Mouse (Mus musculus) ES-Bruce4 (cell line): ENCODE results near the gene H2afz.

Source experiments
- CTCF ChIP-seq: IDR thresholded peaks from one replicate; pipeline ENCODE4 v1.8.1; 2011; ENCODE audit warnings: low read depth, low read length
- EP300 ChIP-seq: IDR thresholded peaks from 2 replicates; pipeline ENCODE4 v1.6.1; 2011; ENCODE audit warnings: low read depth, low read length; ENCODE audit not compliant: insufficient read depth
- POLR2A ChIP-seq: IDR thresholded peaks from one replicate; pipeline ENCODE4 v1.8.1; 2011; ENCODE audit warnings: low read length; ENCODE audit not compliant: insufficient read depth

DNA sequence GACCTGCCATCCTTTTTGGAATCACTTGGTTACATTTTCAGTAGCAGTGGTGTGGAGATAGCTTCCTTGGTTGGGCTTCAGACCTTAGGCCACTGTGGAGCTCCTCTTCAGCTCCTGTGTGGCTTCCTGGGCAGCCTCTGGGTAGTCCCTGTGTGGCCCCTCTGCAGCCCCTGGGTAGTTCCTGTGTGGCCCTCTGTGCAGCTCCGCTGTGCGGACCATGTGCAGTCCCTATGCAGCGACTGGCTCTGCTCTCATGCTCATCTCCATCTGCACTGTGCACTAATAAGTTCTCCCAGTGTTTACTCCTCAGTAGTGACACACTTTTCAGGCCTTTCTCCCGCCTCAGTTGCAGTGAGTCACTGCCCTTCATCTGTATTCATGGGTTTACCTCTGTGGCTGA lies 27.8 kb downstream of the H2afz start:
- no peak for TF ChIP-seq EP300
- no peak for TF ChIP-seq POLR2A
- no peak for TF ChIP-seq CTCF
